Mouse (Mus musculus) olfactory bulb, adult 2 months (tissue): Measurements from ENCODE around the gene Zdhhc9.

ENCODE experiments used
- CTCF ChIP-seq: fragments of 200-500 bp; IDR thresholded peaks from 2 replicates; pipeline ENCODE4 v1.5.1; 2012; ENCODE audit warnings: low read depth, mild to moderate bottlenecking, low read length, moderate library complexity; ENCODE audit not compliant: insufficient read depth
- POLR2A ChIP-seq: fragments of 200-500 bp; IDR thresholded peaks from 2 replicates; pipeline ENCODE4 v1.6.1; 2012; ENCODE audit warnings: mild to moderate bottlenecking, low read depth, low read length, moderate library complexity; ENCODE audit not compliant: insufficient read depth

GRCm38 (mm10) chrX:48152106-48152505 lies 56.6 kb downstream of the Zdhhc9 start:
- TF ChIP-seq CTCF (no peak), POLR2A (no peak)
